Mouse (Mus musculus): Measurements from ENCODE around the gene Rbfox3. TPM values are rescaled to one million over a fixed set of nuclear protein-coding genes. Genes with fewer than 3 reads are reported as not detected.

Gene Rbfox3
- polyA plus RNA-seq, 1 experiment: not detected

- H3K27ac ChIP-seq (ENCODE audit: control insufficient read depth, insufficient read depth, low read depth, low read length, poor library complexity): no peak overlapping the region
- TF ChIP-seq CTCF (IDR thresholded peaks at IDR 0.05; ENCODE audit: control insufficient read depth, insufficient read depth, low read length) (no peak), POLR2A (IDR thresholded peaks at IDR 0.05; ENCODE audit: borderline replicate concordance, control insufficient read depth, low read depth, low read length) (no peak)
- WGBS: 72% methylated on average over 10 of the region's 10 CpGs
- H3K4me3 ChIP-seq (replicated peaks; ENCODE audit: control insufficient read depth, low read depth, low read length): no peak overlapping the region
- H3K4me1 ChIP-seq (ENCODE audit: control insufficient read depth, insufficient read depth, low read length): no peaks in the 10 kb centered on the region
Observed at GRCm38 (mm10) chr11:118871527-118871926, 39.9 kb downstream of the Rbfox3 start.

DNA sequence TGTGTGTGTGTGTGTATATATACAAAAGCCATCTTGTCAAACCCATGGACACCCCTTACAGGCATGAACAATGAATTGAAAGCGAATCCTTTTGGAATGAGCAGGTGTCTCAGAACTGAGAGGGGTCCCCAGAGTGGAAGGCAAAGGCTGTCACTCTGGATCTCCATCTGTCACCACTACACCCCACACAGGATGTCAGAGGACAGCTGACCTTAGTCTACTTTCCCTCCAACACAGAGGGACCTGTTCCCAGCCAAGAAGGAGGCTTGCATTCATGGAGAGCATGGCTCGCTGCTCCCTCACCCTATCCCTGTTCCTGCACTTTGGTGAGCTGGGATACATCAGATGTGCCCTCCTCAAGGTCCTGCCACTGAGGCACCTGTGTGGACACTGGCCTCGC, 48.0 kb downstream of the Rbfox3 start:
- 76% methylated on average over 3 of the region's 3 CpGs for WGBS

DNA sequence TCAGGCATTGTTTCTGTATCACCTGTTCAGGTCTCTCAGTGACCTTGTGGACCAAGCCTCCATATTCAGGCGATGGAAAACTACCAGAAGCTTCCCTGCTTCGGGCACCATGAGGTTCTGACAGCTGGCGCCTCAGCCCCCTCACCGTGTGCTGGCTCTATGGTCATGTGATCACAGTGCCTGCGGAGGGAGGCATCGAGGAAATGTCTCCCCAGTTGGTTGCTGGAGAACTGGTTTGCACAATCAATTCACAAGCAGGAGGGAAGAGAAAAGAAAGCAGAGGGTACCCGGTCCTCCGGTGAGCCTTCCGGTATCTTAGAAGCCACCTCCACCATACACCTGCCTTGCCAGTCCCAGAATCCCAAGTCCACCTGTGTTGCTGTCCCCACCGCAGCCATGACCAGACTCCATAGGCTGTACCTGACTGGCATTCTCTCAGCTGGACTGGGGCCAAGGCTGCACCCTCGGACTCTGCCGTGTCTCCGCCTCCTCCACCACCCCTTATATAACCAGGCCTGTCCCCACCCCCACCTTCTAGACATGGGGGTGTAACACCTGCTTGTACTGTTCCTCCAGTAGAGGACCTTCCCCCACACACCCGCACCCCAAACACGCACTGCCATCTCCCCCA, 49.5 kb downstream of the Rbfox3 start:
- H3K4me1 ChIP-seq (ENCODE audit: control insufficient read depth, insufficient read depth, low read length): no peaks in the 10 kb centered on the region
- TF ChIP-seq CTCF (IDR thresholded peaks at IDR 0.05; ENCODE audit: control insufficient read depth, insufficient read depth, low read length) (no peak), POLR2A (IDR thresholded peaks at IDR 0.05; ENCODE audit: borderline replicate concordance, control insufficient read depth, low read depth, low read length) (no peak)
- no peak overlapping the region for H3K27ac ChIP-seq (ENCODE audit: control insufficient read depth, insufficient read depth, low read depth, low read length, poor library complexity)
- 81% methylated on average over 15 of the region's 15 CpGs for WGBS
- no peak overlapping the region for H3K4me3 ChIP-seq (replicated peaks; ENCODE audit: control insufficient read depth, low read depth, low read length)

More for the DNA sequence above, 48.0 kb downstream of the Rbfox3 start:
- TF ChIP-seq POLR2A (IDR thresholded peaks at IDR 0.05; ENCODE audit: borderline replicate concordance, control insufficient read depth, low read depth, low read length): no peak
- TF ChIP-seq CTCF (IDR thresholded peaks at IDR 0.05; ENCODE audit: control insufficient read depth, insufficient read depth, low read length): no peak
- Histone ChIP-seq H3K4me1 (ENCODE audit: control insufficient read depth, insufficient read depth, low read length) (no peaks in the 10 kb centered on the region), H3K27ac (ENCODE audit: control insufficient read depth, insufficient read depth, low read depth, low read length, poor library complexity) (no peak overlapping the region), H3K4me3 (replicated peaks; ENCODE audit: control insufficient read depth, low read depth, low read length) (no peak overlapping the region)

GRCm38 (mm10) chr11:118861246-118861645, 50.2 kb downstream of the Rbfox3 start:
- no peak overlapping the region for H3K27ac ChIP-seq (ENCODE audit: control insufficient read depth, insufficient read depth, low read depth, low read length, poor library complexity)
- H3K4me1 ChIP-seq (ENCODE audit: control insufficient read depth, insufficient read depth, low read length): no peaks in the 10 kb centered on the region; the same call in 1 of the 2 replicates
- TF ChIP-seq CTCF (IDR thresholded peaks at IDR 0.05; ENCODE audit: control insufficient read depth, insufficient read depth, low read length) (no peak), POLR2A (IDR thresholded peaks at IDR 0.05; ENCODE audit: borderline replicate concordance, control insufficient read depth, low read depth, low read length) (no peak)
- H3K4me3 ChIP-seq (replicated peaks; ENCODE audit: control insufficient read depth, low read depth, low read length): no peak overlapping the region
- 80% methylated on average over 6 of the region's 6 CpGs for WGBS

DNA sequence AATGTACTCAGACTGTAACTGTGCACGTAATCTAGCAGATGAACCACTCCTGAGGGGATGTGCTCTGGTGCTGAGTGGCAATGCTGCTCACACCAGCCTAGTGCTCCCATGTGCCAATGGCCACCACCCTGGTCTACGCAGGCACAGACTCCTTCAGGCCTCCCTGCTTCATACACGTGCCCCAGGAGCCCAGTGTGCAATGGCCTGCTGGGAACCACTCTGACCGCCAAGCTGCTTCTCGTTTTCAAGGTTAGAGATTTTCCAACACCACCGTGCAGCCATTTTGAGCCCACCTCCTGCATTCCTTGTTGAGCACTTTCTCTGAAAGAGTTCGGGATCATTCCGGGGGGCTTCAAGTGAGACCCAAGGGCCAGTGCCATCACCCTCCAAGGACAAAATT, 50.6 kb downstream of the Rbfox3 start:
- 78% methylated on average over 8 of the region's 8 CpGs for WGBS
- no peaks in the 10 kb centered on the region; the same call in 1 of the 2 replicates for H3K4me1 ChIP-seq (ENCODE audit: control insufficient read depth, insufficient read depth, low read length)
- TF ChIP-seq CTCF (IDR thresholded peaks at IDR 0.05; ENCODE audit: control insufficient read depth, insufficient read depth, low read length): no peak
- TF ChIP-seq POLR2A (IDR thresholded peaks at IDR 0.05; ENCODE audit: borderline replicate concordance, control insufficient read depth, low read depth, low read length): no peak
- no peak overlapping the region for H3K4me3 ChIP-seq (replicated peaks; ENCODE audit: control insufficient read depth, low read depth, low read length)
- no peak overlapping the region for H3K27ac ChIP-seq (ENCODE audit: control insufficient read depth, insufficient read depth, low read depth, low read length, poor library complexity)

DNA sequence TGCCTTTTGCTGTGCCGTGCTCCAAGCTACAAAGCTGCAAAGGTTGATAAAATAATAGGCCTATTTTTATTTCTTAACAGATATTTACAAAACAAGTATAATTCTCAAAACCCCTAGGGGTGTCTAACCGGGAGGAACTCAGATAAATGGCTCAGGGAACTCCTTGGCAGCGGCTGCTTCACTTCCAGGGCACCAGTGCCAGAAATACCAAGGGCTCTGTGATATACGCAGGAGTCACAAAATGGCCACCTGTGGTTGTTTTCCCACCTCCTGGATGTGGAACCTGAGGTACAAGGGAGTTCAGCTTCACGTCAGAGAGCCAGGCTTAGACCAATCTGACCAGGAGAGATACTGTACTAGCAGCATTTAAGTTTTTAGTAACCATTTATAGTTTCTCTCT, 51.6 kb downstream of the Rbfox3 start:
- WGBS: 66% methylated on average over 5 of the region's 5 CpGs
- H3K4me3 ChIP-seq (replicated peaks; ENCODE audit: control insufficient read depth, low read depth, low read length): no peak overlapping the region
- H3K4me1 ChIP-seq (ENCODE audit: control insufficient read depth, insufficient read depth, low read length): no peaks in the 10 kb centered on the region; the same call in 1 of the 2 replicates
- no peak overlapping the region for H3K27ac ChIP-seq (ENCODE audit: control insufficient read depth, insufficient read depth, low read depth, low read length, poor library complexity)
- TF ChIP-seq POLR2A (IDR thresholded peaks at IDR 0.05; ENCODE audit: borderline replicate concordance, control insufficient read depth, low read depth, low read length) (no peak), CTCF (IDR thresholded peaks at IDR 0.05; ENCODE audit: control insufficient read depth, insufficient read depth, low read length) (no peak)

DNA sequence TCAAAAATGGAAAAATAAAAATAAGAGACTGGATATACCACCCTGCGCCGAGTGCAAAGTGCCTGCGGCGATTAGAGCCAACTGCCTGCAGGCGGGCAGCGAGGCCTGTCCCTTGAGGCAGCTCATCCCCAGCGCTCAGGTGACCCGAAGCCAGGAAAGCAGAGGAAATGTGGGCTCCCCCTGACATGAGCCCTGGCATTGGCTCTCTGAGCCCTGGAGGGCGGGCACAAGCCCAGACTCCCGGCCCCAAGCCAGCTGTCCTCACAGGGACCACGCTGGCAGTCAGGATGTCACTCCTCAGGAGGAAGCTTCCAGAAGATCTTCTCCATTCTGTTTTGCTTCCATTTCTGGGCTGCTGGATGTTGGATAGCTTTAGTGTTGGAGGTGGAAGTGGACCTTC, 53.1 kb downstream of the Rbfox3 start:
- Histone ChIP-seq H3K4me1 (ENCODE audit: control insufficient read depth, insufficient read depth, low read length) (no peaks in the 10 kb centered on the region; the same call in 1 of the 2 replicates), H3K27ac (ENCODE audit: control insufficient read depth, insufficient read depth, low read depth, low read length, poor library complexity) (no peak overlapping the region; the same call in 1 of the 2 replicates), H3K4me3 (replicated peaks; ENCODE audit: control insufficient read depth, low read depth, low read length) (no peak overlapping the region)
- no peak for TF ChIP-seq POLR2A (IDR thresholded peaks at IDR 0.05; ENCODE audit: borderline replicate concordance, control insufficient read depth, low read depth, low read length)
- TF ChIP-seq CTCF (IDR thresholded peaks at IDR 0.05; ENCODE audit: control insufficient read depth, insufficient read depth, low read length): no peak
- WGBS: 77% methylated on average over 11 of the region's 11 CpGs

DNA sequence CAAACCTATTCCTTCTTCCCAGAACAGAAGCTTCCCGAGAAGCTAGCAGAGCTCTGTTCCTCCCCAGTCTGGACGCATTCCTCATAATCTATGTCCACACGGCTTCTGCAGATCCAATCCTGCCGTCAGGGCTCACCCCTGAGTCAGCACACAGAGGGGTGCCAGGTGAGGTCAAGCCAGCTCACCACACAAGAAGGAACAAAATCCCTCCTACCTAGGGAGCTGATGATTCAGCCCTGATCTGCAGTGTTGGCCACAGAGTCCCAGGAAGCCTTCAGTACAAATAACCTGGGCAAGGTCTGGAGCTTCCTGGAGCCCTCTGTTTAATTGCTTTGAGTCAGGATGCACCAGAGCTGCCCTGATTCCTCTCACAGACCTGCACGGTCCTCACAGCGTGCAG, 60.0 kb downstream of the Rbfox3 start:
- WGBS: 74% methylated on average over 6 of the region's 6 CpGs
- TF ChIP-seq POLR2A (IDR thresholded peaks at IDR 0.05; ENCODE audit: borderline replicate concordance, control insufficient read depth, low read depth, low read length): no peak
- Histone ChIP-seq H3K4me1 (ENCODE audit: control insufficient read depth, insufficient read depth, low read length) (no peaks in the 10 kb centered on the region; the same call in 1 of the 2 replicates), H3K27ac (ENCODE audit: control insufficient read depth, insufficient read depth, low read depth, low read length, poor library complexity) (no peak overlapping the region), H3K4me3 (replicated peaks; ENCODE audit: control insufficient read depth, low read depth, low read length) (no peak overlapping the region)

DNA sequence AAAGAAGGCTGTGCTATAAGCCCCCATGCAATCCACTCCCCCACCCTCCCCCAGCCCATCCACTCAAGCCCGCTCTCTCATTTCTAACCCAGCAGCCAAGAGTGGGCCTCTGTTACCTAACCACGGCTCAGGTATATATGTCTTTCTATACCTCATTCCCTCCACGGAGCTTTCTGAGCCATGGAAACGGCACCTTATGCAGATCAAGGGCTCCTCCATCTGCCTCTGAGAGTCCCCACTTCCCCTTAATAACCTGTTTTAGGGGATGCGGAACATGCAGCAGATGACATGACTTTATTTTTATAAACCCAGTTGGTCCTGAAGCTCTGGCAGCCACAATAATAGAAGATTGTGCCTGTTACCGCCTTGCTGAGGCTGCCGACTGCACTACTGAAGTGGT, 63.4 kb downstream of the Rbfox3 start:
- Histone ChIP-seq H3K4me3 (replicated peaks; ENCODE audit: control insufficient read depth, low read depth, low read length) (no peak overlapping the region), H3K4me1 (ENCODE audit: control insufficient read depth, insufficient read depth, low read length) (no peaks in the 10 kb centered on the region), H3K27ac (ENCODE audit: control insufficient read depth, insufficient read depth, low read depth, low read length, poor library complexity) (no peak overlapping the region)
- TF ChIP-seq POLR2A (IDR thresholded peaks at IDR 0.05; ENCODE audit: borderline replicate concordance, control insufficient read depth, low read depth, low read length) (no peak), CTCF (IDR thresholded peaks at IDR 0.05; ENCODE audit: control insufficient read depth, insufficient read depth, low read length) (no peak)
- 79% methylated on average over 7 of the region's 7 CpGs for WGBS
